Mouse (Mus musculus) heart, adult 2 months (tissue): ENCODE data around the gene Gm20388.

Source experiments
- CTCF ChIP-seq: fragments of 200-600 bp; IDR thresholded peaks from 2 replicates; pipeline ENCODE4 v1.8.1; 2022; ENCODE audit warnings: antibody characterized with exemption, mild to moderate bottlenecking, moderate library complexity
- EP300 ChIP-seq: fragments of 200-500 bp; IDR thresholded peaks from 2 replicates; pipeline ENCODE4 v1.6.1; 2011; ENCODE audit warnings: low read depth, low read length, control low read depth; ENCODE audit not compliant: insufficient read depth

GRCm38 (mm10) chr8:122342362-122342761, 2431.7 kb downstream of the Gm20388 start:
- TF ChIP-seq EP300 (no peak), CTCF (no peak)
